Mouse (Mus musculus) limb, embryonic 13.5 days (tissue): ENCODE data around the gene Gm21663. TPM values are rescaled to one million over a fixed set of nuclear protein-coding genes. Genes with fewer than 3 reads are reported as not detected.

ENCODE experiments used
- polyA plus RNA-seq: library from polyadenylated mRNA; unstranded; fragments of >200 nt; fragmentation: Nextera tagmentation; extraction: Ambion mirVana; gene quantifications from 2 replicates; pipeline ENCODE4 v1.2.1, GENCODE M21; 2015

The Gm21663 gene
- polyA plus RNA-seq, 1 experiment from 2014 or later = 0.10 TPM

Other genes with a start within 250 kb of the Gm21663 start
- gene Xrcc2, start 236.6 kb downstream of the Gm21663 start, polyA plus RNA-seq = 9.2 and 9.5 TPM in 2 replicates
- 3.0 and 3.3 TPM in 2 replicates for gene Actr3b, start 182.4 kb downstream of the Gm21663 start, polyA plus RNA-seq
- 0.10 TPM in 1 of 2 replicates, not detected in the other for gene Gm21671, start 12.0 kb upstream of the Gm21663 start, polyA plus RNA-seq
- 0.15 TPM in 1 of 2 replicates, not detected in the other for gene Gm21680, start 30.3 kb upstream of the Gm21663 start, polyA plus RNA-seq
- gene Gm21698, start 46.3 kb upstream of the Gm21663 start, polyA plus RNA-seq = 0.11 TPM in 1 of 2 replicates, not detected in the other
- gene Gm1979, start 62.4 kb upstream of the Gm21663 start, polyA plus RNA-seq = 0.09 TPM in 1 of 2 replicates, not detected in the other
- not detected in 2 replicates for gene Gm5862, start 80.5 kb upstream of the Gm21663 start, polyA plus RNA-seq
- gene Speer4a, start 97.2 kb upstream of the Gm21663 start, polyA plus RNA-seq = 0.08 TPM in 1 of 2 replicates, not detected in the other
- not detected in 2 replicates for gene Gm7347, start 116.2 kb upstream of the Gm21663 start, polyA plus RNA-seq
- gene Gm10471, start 146.9 kb upstream of the Gm21663 start, polyA plus RNA-seq = not detected in 2 replicates
- gene 5031410I06Rik, start 163.0 kb upstream of the Gm21663 start, polyA plus RNA-seq = not detected in 2 replicates
- 0.06 TPM in 1 of 2 replicates, not detected in the other for gene Gm10220, start 179.0 kb upstream of the Gm21663 start, polyA plus RNA-seq